Mouse (Mus musculus): ENCODE data around the gene Rtl5. TPM values are rescaled to one million over a fixed set of nuclear protein-coding genes. Genes with fewer than 3 reads are reported as not detected.

Rtl5 gene
- polyA plus RNA-seq, 1 experiment from 2014 or later = 5.2 TPM

- 46% methylated on average over 10 of the region's 10 CpGs for WGBS
Measured at GRCm38 (mm10) chrX:102081076-102081475, 10.0 kb upstream of the Rtl5 start.

GRCm38 (mm10) chrX:102076886-102077765, 6.0 kb upstream of the Rtl5 start:
- H3K27ac ChIP-seq = no peak overlapping the region
- peaks cover 16% of the 10 kb centered on the region for H3K4me1 ChIP-seq
- H3K4me3 ChIP-seq = no peak overlapping the region
- no peak for ATAC-seq (ENCODE audit: low FRiP score)
- H3K9ac ChIP-seq = no peak overlapping the region
- H3K27me3 ChIP-seq = peaks cover 5% of the 10 kb centered on the region
- H3K4me2 ChIP-seq (replicated peaks) = no peak overlapping the region
- 84% methylated on average over 7 of the region's 7 CpGs for WGBS
- no peaks in the 10 kb centered on the region for H3K36me3 ChIP-seq
- no peaks in the 10 kb centered on the region for H3K9me3 ChIP-seq (replicated peaks)

More at GRCm38 (mm10) chrX:102081076-102081475, 10.0 kb upstream of the Rtl5 start:
- Histone ChIP-seq H3K27me3 (no peaks in the 10 kb centered on the region; the same call in none of the 2 replicates), H3K4me3 (no peak overlapping the region), H3K36me3 (no peaks in the 10 kb centered on the region), H3K4me1 (peaks cover 15% of the 10 kb centered on the region), H3K4me2 (replicated peaks) (no peak overlapping the region), H3K9me3 (replicated peaks) (no peaks in the 10 kb centered on the region), H3K9ac (no peak overlapping the region), H3K27ac (peak overlapping the region; percentile 90)
- ATAC-seq (ENCODE audit: low FRiP score) = 0 out of 2 replicates have a peak, but pooled peaks have one; percentile 1

GRCm38 (mm10) chrX:102075158-102075557, 4.1 kb upstream of the Rtl5 start:
- ATAC-seq (ENCODE audit: low FRiP score) = no peak
- no peak overlapping the region for H3K4me2 ChIP-seq (replicated peaks)
- no peak overlapping the region for H3K27ac ChIP-seq
- no peaks in the 10 kb centered on the region for H3K9me3 ChIP-seq (replicated peaks)
- H3K36me3 ChIP-seq = no peaks in the 10 kb centered on the region
- no peak overlapping the region for H3K4me3 ChIP-seq
- peaks cover 12% of the 10 kb centered on the region for H3K27me3 ChIP-seq
- peaks cover 11% of the 10 kb centered on the region; the same call in 1 of the 2 replicates for H3K4me1 ChIP-seq
- no peak overlapping the region for H3K9ac ChIP-seq
- 76% methylated on average over 4 of the region's 4 CpGs for WGBS

GRCm38 (mm10) chrX:102074435-102074834, 3.3 kb upstream of the Rtl5 start:
- ATAC-seq (ENCODE audit: low FRiP score) = no peak
- Histone ChIP-seq H3K4me3 (no peak overlapping the region), H3K9ac (no peak overlapping the region), H3K27ac (no peak overlapping the region), H3K9me3 (replicated peaks) (no peaks in the 10 kb centered on the region), H3K4me1 (peaks cover 18% of the 10 kb centered on the region; the same call in 1 of the 2 replicates), H3K4me2 (replicated peaks) (no peak overlapping the region), H3K36me3 (no peaks in the 10 kb centered on the region), H3K27me3 (peaks cover 12% of the 10 kb centered on the region)
- whole genome bisulfite sequencing = 53% methylated on average over 5 of the region's 5 CpGs

- no peak for ATAC-seq (ENCODE audit: low FRiP score)
Measured at GRCm38 (mm10) chrX:102073605-102074325, 2.7 kb upstream of the Rtl5 start.

GRCm38 (mm10) chrX:102071517-102071916, 413 bp upstream of the Rtl5 start:
- 31% methylated on average over 1 of the region's 2 CpGs for WGBS
- H3K9ac ChIP-seq = peak overlapping the region; percentile 67; the same call in 1 of the 2 replicates

More at GRCm38 (mm10) chrX:102073605-102074325, 2.7 kb upstream of the Rtl5 start:
- Histone ChIP-seq H3K4me3 (no peak overlapping the region), H3K9ac (no peak overlapping the region), H3K9me3 (replicated peaks) (no peaks in the 10 kb centered on the region), H3K27me3 (peaks cover 12% of the 10 kb centered on the region), H3K4me2 (replicated peaks) (no peak overlapping the region), H3K27ac (no peak overlapping the region), H3K36me3 (no peaks in the 10 kb centered on the region), H3K4me1 (peaks cover 18% of the 10 kb centered on the region; the same call in 1 of the 2 replicates)
- 72% methylated on average over 14 of the region's 14 CpGs for WGBS

GRCm38 (mm10) chrX:102068811-102069540, 2.1 kb downstream of the Rtl5 start:
- no peak overlapping the region for H3K27ac ChIP-seq
- H3K4me2 ChIP-seq (replicated peaks) = peak overlapping the region; percentile 62; the same call in 1 of the 2 replicates
- peaks cover 20% of the 10 kb centered on the region for H3K27me3 ChIP-seq
- no peak overlapping the region for H3K9ac ChIP-seq
- peaks cover 23% of the 10 kb centered on the region; the same call in 1 of the 2 replicates for H3K4me1 ChIP-seq
- no peaks in the 10 kb centered on the region for H3K36me3 ChIP-seq
- H3K4me3 ChIP-seq = no peak overlapping the region
- no peaks in the 10 kb centered on the region for H3K9me3 ChIP-seq (replicated peaks)
- WGBS = 90% methylated on average over 24 of the region's 24 CpGs
- ATAC-seq (ENCODE audit: low FRiP score) = no peak

More at GRCm38 (mm10) chrX:102071517-102071916, 413 bp upstream of the Rtl5 start:
- Histone ChIP-seq H3K9me3 (replicated peaks) (no peaks in the 10 kb centered on the region), H3K4me1 (peaks cover 21% of the 10 kb centered on the region; the same call in 1 of the 2 replicates), H3K27me3 (peaks cover 17% of the 10 kb centered on the region), H3K4me2 (replicated peaks) (peak overlapping the region; percentile 62), H3K4me3 (peak overlapping the region; percentile 51), H3K36me3 (no peaks in the 10 kb centered on the region), H3K27ac (peak overlapping the region; percentile 85)
- peak; percentile 21; the same call in 1 of the 2 replicates for ATAC-seq (ENCODE audit: low FRiP score)

- Histone ChIP-seq H3K4me1 (peaks cover 16% of the 10 kb centered on the region; the same call in 1 of the 2 replicates), H3K9ac (no peak overlapping the region), H3K27ac (no peak overlapping the region), H3K4me3 (no peak overlapping the region), H3K4me2 (replicated peaks) (no peak overlapping the region), H3K27me3 (peaks cover 23% of the 10 kb centered on the region), H3K9me3 (replicated peaks) (no peaks in the 10 kb centered on the region), H3K36me3 (no peaks in the 10 kb centered on the region)
- ATAC-seq (ENCODE audit: low FRiP score) = no peak
- 78% methylated on average over 6 of the region's 6 CpGs for WGBS
Measured at GRCm38 (mm10) chrX:102067118-102067517, 4.0 kb downstream of the Rtl5 start.

- ATAC-seq (ENCODE audit: low FRiP score) = no peak
- no peak overlapping the region for H3K27ac ChIP-seq
- 22% methylated on average over 9 of the region's 9 CpGs for WGBS
Measured at GRCm38 (mm10) chrX:102066134-102066533, 5.0 kb downstream of the Rtl5 start.

GRCm38 (mm10) chrX:102065213-102065775, 5.8 kb downstream of the Rtl5 start:
- Histone ChIP-seq H3K4me1 (peaks cover 13% of the 10 kb centered on the region; the same call in 1 of the 2 replicates), H3K9ac (no peak overlapping the region), H3K27ac (no peak overlapping the region), H3K36me3 (no peaks in the 10 kb centered on the region), H3K9me3 (replicated peaks) (no peaks in the 10 kb centered on the region), H3K27me3 (peaks cover 18% of the 10 kb centered on the region), H3K4me2 (replicated peaks) (no peak overlapping the region), H3K4me3 (no peak overlapping the region)
- 50% methylated on average over 4 of the region's 4 CpGs for WGBS
- no peak for ATAC-seq (ENCODE audit: low FRiP score)

More at GRCm38 (mm10) chrX:102066134-102066533, 5.0 kb downstream of the Rtl5 start:
- Histone ChIP-seq H3K9ac (no peak overlapping the region), H3K4me2 (replicated peaks) (no peak overlapping the region), H3K9me3 (replicated peaks) (no peaks in the 10 kb centered on the region), H3K4me3 (no peak overlapping the region), H3K4me1 (peaks cover 13% of the 10 kb centered on the region; the same call in 1 of the 2 replicates), H3K36me3 (no peaks in the 10 kb centered on the region), H3K27me3 (peaks cover 16% of the 10 kb centered on the region)

- Histone ChIP-seq H3K4me2 (replicated peaks) (no peak overlapping the region), H3K9ac (no peak overlapping the region), H3K4me1 (peaks cover 6% of the 10 kb centered on the region; the same call in 1 of the 2 replicates), H3K9me3 (replicated peaks) (no peaks in the 10 kb centered on the region), H3K27ac (no peak overlapping the region), H3K4me3 (no peak overlapping the region), H3K36me3 (no peaks in the 10 kb centered on the region), H3K27me3 (peaks cover 21% of the 10 kb centered on the region)
- ATAC-seq (ENCODE audit: low FRiP score) = no peak
- 51% methylated on average over 3 of the region's 3 CpGs for WGBS
Measured at GRCm38 (mm10) chrX:102064062-102064461, 7.0 kb downstream of the Rtl5 start.

Data from hindbrain, embryonic 12.5 days (tissue).